Mouse (Mus musculus) neural tube, embryonic 11.5 days (tissue): ENCODE results near the gene Tenm4. TPM values are rescaled to one million over a fixed set of nuclear protein-coding genes. Genes with fewer than 3 reads are reported as not detected.

ENCODE experiments used
- ATAC-seq: fragments of 200-750 bp; cut with Nextera tagmentation; 2 replicates; pipeline ENCODE4 v1.8.0; 2017; ENCODE audit warnings: moderate number of reproducible peaks, mild to moderate bottlenecking, moderate TSS enrichment, moderate library complexity; ENCODE audit not compliant: insufficient read depth, low FRiP score, low TSS enrichment
- DNase-seq: peaks from one replicate; pipeline ENCODE4 v3.0.0-alpha.2; 2015; ENCODE audit warnings: low spot score
- H3K27ac ChIP-seq: fragments of 300-500 bp; sonication (generic); 2 replicates; pipeline ENCODE4 v1.5.1; 2014; ENCODE audit warnings: low read depth, mild to moderate bottlenecking, low read length
- H3K27me3 ChIP-seq: fragments of 300-500 bp; sonication (generic); 2 replicates; pipeline ENCODE4 v1.6.1; 2014; ENCODE audit warnings: mild to moderate bottlenecking, low read length, mixed read lengths; ENCODE audit not compliant: control insufficient read depth, insufficient read depth
- H3K36me3 ChIP-seq: fragments of 300-500 bp; sonication (generic); 2 replicates; pipeline ENCODE4 v1.6.1; 2014; ENCODE audit warnings: mild to moderate bottlenecking, low read length, moderate library complexity, mixed read lengths; ENCODE audit not compliant: control insufficient read depth, insufficient read depth
- H3K4me1 ChIP-seq: fragments of 300-500 bp; sonication (generic); 2 replicates; pipeline ENCODE4 v1.6.1; 2014; ENCODE audit warnings: low read length, mixed read lengths; ENCODE audit not compliant: control insufficient read depth, insufficient read depth
- H3K4me2 ChIP-seq: fragments of 300-500 bp; sonication (generic); 2 replicates; pipeline ENCODE4 v1.6.1; 2014; ENCODE audit warnings: low read depth, mild to moderate bottlenecking, moderate library complexity
- H3K4me3 ChIP-seq: fragments of 300-500 bp; sonication (generic); 2 replicates; pipeline ENCODE4 v1.5.1; 2014; ENCODE audit warnings: low read depth, low read length
- H3K9ac ChIP-seq: fragments of 300-500 bp; sonication (generic); 2 replicates; pipeline ENCODE4 v1.6.1; 2014; ENCODE audit warnings: mild to moderate bottlenecking, low read length
- H3K9me3 ChIP-seq: fragments of 300-500 bp; sonication (generic); 2 replicates; pipeline ENCODE4 v1.6.1; 2016; ENCODE audit warnings: low read length; ENCODE audit not compliant: control insufficient read depth
- WGBS: fragments of 180-500 bp; shearing (Covaris S2); extraction: QIAGEN DNeasy Blood & Tissue Kit; methylation state at CpG from one replicate; pipeline ENCODE4 v1.1.7; 2014; 5-methylcytosine and 5-hydroxymethylcytosine counted together
- polyA plus RNA-seq: library from polyadenylated mRNA; unstranded; fragments of >200 nt; fragmentation: Nextera tagmentation; extraction: Ambion mirVana; gene quantifications from 2 replicates; pipeline ENCODE4 v1.2.1, GENCODE M21; 2014

The Tenm4 gene
- polyA plus RNA-seq, 1 experiment from 2014 or later, result 32.7 TPM

DNA sequence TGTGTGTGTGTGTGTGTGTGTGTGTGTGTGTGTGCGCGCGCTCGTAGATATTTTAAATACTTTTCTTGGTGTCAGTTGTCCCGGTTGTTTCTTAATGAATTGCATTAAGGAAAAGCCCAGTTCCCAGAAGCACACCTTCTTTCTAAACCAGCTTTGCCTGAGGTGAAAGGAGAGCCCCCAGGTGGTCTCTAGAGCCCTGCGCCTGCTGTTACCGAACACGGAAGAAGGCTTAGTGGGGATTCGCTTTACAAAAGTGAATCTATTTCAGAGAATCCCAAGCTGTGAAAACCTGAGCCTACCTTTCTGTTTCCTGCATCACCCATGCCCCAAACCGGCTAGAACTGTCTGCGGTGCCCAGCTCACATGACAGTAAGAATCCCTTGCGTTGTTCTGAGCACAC lies 583.1 kb downstream of the Tenm4 start:
- H3K9ac ChIP-seq, result no peak overlapping the region
- no peak overlapping the region for H3K4me3 ChIP-seq
- 54% methylated on average over 9 of the region's 12 CpGs for WGBS
- H3K4me2 ChIP-seq, result no peak overlapping the region
- H3K4me1 ChIP-seq, result peaks cover 3% of the 10 kb centered on the region; the same call in 1 of the 2 replicates
- DNase-seq, result no peak
- H3K36me3 ChIP-seq, result no peaks in the 10 kb centered on the region
- no peaks in the 10 kb centered on the region for H3K27me3 ChIP-seq
- no peaks in the 10 kb centered on the region for H3K9me3 ChIP-seq
- ATAC-seq, result no peak
- no peak overlapping the region for H3K27ac ChIP-seq

DNA sequence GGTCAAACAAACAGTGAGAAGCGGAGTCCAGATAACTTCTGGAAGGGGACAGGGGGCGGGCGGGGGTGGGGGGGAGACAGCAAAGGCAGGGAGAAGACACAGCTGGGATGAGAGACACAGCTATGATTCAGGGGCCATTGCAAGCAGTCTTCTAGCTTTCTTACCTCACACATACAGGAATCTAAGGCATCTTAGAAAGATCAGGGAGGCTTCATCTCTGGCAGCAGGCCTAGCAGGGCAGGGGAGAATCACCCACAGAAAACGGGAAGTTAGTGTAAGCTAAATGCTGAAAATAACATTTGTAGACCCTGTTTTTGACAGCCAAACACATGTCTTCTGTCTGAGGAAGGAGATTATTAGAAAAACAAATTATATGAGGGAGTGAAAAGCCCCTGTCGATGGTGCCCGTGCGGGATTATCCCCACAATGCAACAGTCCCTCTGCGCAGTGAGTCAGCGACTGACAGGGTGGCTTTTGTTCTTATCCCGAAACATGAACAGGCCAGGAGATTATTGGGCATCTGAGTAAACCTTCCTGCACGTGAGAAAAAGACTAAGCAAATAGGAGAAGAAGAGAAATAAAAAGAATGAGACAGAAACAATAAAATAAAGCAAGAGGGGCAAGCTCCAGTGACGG lies 584.5 kb downstream of the Tenm4 start:
- no peak overlapping the region for H3K9ac ChIP-seq
- no peak overlapping the region for H3K4me3 ChIP-seq
- H3K4me1 ChIP-seq, result peaks cover 3% of the 10 kb centered on the region; the same call in 1 of the 2 replicates
- no peaks in the 10 kb centered on the region for H3K9me3 ChIP-seq
- no peak overlapping the region for H3K27ac ChIP-seq
- ATAC-seq (no peak), DNase-seq (no peak)
- no peaks in the 10 kb centered on the region for H3K36me3 ChIP-seq
- no peaks in the 10 kb centered on the region for H3K27me3 ChIP-seq
- WGBS, result 78% methylated on average over 12 of the region's 12 CpGs
- H3K4me2 ChIP-seq, result no peak overlapping the region

DNA sequence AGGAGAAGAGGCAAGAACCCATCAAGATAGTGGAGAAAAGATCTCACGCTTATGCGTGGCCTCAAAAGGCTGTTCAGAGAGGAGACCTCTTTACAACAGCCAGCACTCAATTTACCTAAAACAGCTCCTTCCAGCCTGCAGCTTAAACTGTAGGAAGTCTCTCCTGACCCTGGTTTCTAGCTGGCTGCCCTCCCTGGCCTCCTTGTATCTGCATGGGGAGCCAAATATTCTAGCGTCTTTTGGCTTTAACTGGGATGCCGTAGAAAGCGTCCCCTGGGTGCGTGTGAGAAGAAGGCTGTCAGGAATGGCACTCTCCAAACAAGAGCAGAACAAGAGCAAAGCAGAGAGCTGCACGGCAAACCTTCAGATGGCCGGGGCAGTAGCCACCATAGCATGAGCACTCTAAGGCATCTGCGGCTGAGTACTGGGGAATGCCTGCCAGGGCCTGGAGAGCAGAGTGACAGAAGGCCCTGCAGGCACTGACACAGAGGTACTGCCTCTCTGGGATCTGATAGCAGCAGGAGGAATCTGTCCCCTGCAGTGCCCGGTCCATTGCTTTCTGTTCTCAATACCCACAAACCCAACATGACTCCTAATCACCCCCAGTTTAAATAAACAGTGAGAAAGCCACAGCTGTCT lies 585.2 kb downstream of the Tenm4 start:
- no peak overlapping the region for H3K9ac ChIP-seq
- peaks cover 3% of the 10 kb centered on the region; the same call in 1 of the 2 replicates for H3K4me1 ChIP-seq
- no peaks in the 10 kb centered on the region for H3K27me3 ChIP-seq
- no peaks in the 10 kb centered on the region for H3K9me3 ChIP-seq
- H3K4me3 ChIP-seq, result no peak overlapping the region
- no peak overlapping the region for H3K27ac ChIP-seq
- H3K4me2 ChIP-seq, result no peak overlapping the region
- 64% methylated on average over 10 of the region's 10 CpGs for WGBS
- no peak for ATAC-seq
- H3K36me3 ChIP-seq, result no peaks in the 10 kb centered on the region
- no peak for DNase-seq

DNA sequence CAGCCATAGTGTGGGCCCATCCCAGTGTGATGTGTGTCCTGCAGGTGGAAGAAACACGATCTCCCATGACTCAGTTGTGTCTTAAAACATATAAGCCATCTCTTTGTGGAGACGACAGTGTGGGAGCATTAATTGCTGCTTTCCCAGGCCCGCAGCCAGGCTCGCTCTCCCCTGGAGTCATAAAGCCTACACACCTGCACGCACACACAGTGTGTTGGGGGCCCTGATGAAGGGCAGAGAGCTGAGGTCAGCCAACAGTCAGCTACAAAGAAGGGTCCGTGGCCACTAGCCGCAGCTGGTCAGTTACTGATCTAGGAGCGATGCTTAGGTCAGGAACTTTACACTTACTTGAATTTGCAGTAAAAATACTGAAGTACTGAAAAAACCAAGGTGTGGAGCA lies 586.0 kb downstream of the Tenm4 start:
- DNase-seq, result no peak
- H3K27ac ChIP-seq, result no peak overlapping the region
- 71% methylated on average over 8 of the region's 8 CpGs for WGBS

DNA sequence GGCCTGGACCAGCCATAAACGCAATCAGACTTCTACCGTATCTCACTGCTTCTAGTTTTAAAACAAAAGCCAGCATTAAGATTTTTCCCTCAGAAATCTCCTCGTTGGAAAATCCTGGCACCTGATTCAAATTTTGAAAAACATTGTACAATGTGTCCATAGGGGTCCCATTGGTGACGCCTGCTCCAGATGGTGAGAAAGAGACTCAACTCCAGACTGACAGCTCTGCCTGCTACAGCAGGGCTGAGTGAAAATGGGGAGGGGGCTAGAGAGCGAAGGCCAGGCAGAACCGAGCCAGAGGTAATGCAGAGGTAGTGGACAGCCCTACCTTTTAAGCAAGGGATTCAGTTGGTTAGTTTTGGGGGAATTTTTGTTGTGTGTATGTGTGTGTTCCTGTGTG lies 589.2 kb downstream of the Tenm4 start:
- Histone ChIP-seq H3K36me3 (no peaks in the 10 kb centered on the region), H3K27me3 (no peaks in the 10 kb centered on the region), H3K27ac (no peak overlapping the region), H3K9me3 (no peaks in the 10 kb centered on the region), H3K4me2 (no peak overlapping the region), H3K4me3 (no peak overlapping the region), H3K4me1 (peaks cover 3% of the 10 kb centered on the region; the same call in 1 of the 2 replicates), H3K9ac (no peak overlapping the region)
- WGBS, result 84% methylated on average over 6 of the region's 6 CpGs
- ATAC-seq (no peak), DNase-seq (no peak)

More for the DNA sequence above, 586.0 kb downstream of the Tenm4 start:
- Histone ChIP-seq H3K4me1 (peaks cover 3% of the 10 kb centered on the region; the same call in 1 of the 2 replicates), H3K27me3 (no peaks in the 10 kb centered on the region), H3K36me3 (no peaks in the 10 kb centered on the region), H3K9me3 (no peaks in the 10 kb centered on the region), H3K9ac (no peak overlapping the region), H3K4me3 (no peak overlapping the region), H3K4me2 (no peak overlapping the region)
- ATAC-seq, result no peak

DNA sequence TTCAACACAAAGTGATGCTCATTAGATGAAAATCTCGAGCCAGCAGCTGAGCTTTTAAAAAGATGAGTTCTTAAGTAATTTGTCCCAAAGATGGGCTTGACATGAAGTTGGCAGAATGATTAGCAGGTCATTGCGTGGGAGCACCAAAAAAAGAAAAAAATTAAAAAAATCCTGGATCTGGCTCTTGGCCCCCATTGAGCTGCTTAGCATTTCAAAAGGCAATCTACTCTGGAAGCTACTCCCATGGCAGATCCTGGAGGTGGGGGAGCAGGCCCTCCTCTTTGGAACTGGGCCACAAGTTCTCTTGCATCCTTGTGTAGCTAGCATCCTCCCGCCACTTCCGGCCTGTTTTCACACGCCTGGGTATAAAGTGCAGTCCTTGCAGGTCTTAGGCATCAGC lies 590.1 kb downstream of the Tenm4 start:
- Histone ChIP-seq H3K27ac (no peak overlapping the region), H3K9ac (no peak overlapping the region), H3K36me3 (no peaks in the 10 kb centered on the region), H3K9me3 (no peaks in the 10 kb centered on the region), H3K4me3 (no peak overlapping the region), H3K4me2 (no peak overlapping the region), H3K4me1 (peaks cover 3% of the 10 kb centered on the region; the same call in 1 of the 2 replicates), H3K27me3 (no peaks in the 10 kb centered on the region)
- 78% methylated on average over 5 of the region's 5 CpGs for whole genome bisulfite sequencing
- ATAC-seq, result no peak
- DNase-seq, result no peak

DNA sequence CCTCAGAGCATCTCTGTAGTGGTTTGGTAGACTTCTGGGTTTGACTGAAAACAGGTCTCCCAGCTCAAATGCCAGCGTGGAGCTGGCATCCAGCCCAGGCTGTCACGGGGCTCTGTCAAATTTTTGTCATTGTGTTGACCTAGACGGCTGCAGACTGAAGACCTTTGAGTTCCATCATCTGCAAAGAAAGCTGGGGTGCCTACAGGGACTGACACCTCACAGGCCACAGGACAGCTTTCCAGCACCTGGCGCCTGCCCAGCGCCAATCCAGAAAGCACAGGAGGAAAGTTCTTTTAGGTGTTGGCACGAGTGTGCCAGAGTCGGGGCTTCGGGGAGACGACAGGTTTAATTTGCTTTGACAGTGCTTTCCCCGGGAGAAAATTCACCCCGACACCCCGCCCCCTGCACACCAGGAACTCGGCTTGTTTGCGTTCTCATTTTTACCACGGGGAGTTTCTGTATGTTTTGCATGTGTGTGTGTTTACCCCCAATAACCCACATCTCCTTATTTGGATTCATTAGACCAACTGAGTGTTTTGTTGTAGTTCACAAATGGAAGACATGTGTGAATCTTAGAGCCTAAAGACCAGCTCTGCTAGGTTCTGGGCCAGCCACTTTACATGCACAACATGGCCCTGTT lies 594.4 kb downstream of the Tenm4 start:
- DNase-seq (no peak), ATAC-seq (no peak)
- H3K4me2 ChIP-seq, result no peak overlapping the region
- H3K36me3 ChIP-seq, result no peaks in the 10 kb centered on the region
- H3K27ac ChIP-seq, result no peak overlapping the region
- H3K27me3 ChIP-seq, result no peaks in the 10 kb centered on the region
- no peaks in the 10 kb centered on the region for H3K4me1 ChIP-seq
- 81% methylated on average over 15 of the region's 15 CpGs for WGBS
- 0 out of 2 replicates have a peak, but pooled peaks cover 4% of the 10 kb centered on the region for H3K9me3 ChIP-seq
- no peak overlapping the region for H3K4me3 ChIP-seq
- H3K9ac ChIP-seq, result no peak overlapping the region

DNA sequence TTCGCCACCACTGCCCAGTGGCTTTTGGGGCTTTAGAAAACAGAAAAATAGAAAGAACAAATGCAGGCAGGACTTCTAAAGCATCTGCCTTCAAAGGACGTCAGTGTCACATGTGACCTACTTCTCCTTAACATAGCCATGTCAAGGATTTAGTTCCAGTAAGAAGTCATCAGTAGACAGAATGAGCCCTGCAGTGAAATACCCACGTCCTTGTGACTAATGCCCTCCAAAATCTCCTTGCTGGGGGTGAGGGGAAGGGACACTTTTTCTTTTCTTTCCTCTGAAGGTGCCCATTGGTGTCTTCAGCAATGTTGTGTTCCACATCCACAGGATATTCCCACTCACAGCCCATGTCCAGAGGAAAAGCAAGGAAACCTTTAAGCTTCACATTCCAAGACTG lies 596.0 kb downstream of the Tenm4 start:
- Histone ChIP-seq H3K9me3 (0 out of 2 replicates have a peak, but pooled peaks cover 4% of the 10 kb centered on the region), H3K9ac (no peak overlapping the region), H3K36me3 (no peaks in the 10 kb centered on the region; the same call in 1 of the 2 replicates), H3K4me1 (no peaks in the 10 kb centered on the region), H3K4me2 (no peak overlapping the region), H3K27me3 (no peaks in the 10 kb centered on the region), H3K4me3 (no peak overlapping the region), H3K27ac (no peak overlapping the region)
- DNase-seq (no peak), ATAC-seq (no peak)
- 83% methylated on average over 3 of the region's 3 CpGs for WGBS
